Mouse (Mus musculus): ENCODE results near the gene Olfr1389. TPM values are rescaled to one million over a fixed set of nuclear protein-coding genes. Genes with fewer than 3 reads are reported as not detected.
"Not testable (repeated sequence)": the region's sequence is repeated elsewhere in the genome, so short reads cannot be mapped to it uniquely, and the experiment has no call there.

Gene Olfr1389
- total RNA-seq (2017) = not detected in 2 replicates

DNA sequence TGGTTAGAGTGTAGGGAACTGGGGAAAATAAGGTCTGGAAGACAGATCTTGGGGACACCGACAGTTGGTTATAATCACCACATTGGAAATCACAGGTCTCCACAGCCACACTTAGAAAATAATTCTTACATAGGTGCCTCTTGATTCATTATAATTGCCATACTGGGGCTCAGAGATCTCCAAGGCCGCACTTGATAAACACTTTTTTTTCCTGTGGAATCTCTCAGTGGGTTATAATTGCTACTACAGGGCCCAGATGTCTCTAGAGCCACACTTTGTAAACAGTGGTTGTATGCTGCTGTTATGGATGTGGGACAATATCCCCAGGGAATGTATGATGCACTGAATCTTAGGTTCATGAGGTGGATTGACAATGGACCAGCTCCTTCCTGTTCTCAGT is at the start of gene Olfr1389:
Gene Olfr1389 (plus strand): TSS at position 301 of the 400 bp plus-strand sequence.
- ATAC-seq (replicated peaks; ENCODE audit: low read depth, poor library complexity, severe bottlenecking) = no peak

DNA sequence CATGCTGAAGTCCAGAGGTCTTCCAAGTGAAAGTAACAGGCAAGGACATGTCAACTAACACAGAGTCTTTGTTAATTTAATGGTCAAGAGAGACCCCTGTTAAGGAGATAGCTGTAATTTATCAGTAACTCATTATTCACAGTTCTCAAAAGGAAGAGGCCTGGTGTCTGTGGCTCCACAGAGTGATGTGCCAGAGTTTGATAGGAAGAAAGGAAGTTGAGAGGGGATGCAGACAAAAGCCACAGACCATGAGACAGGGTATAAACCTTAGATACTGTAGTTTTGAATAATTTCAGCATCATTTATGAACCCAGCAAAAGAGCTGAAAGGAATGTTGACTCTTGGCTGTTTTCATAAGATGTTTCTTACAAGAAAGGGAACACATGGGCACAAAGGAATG is 39.7 kb upstream of the Olfr1389 start:
- ATAC-seq (replicated peaks; ENCODE audit: low read depth, poor library complexity, severe bottlenecking) = peak; percentile 96

- ATAC-seq (replicated peaks; ENCODE audit: low read depth, poor library complexity, severe bottlenecking) = not testable (repeated sequence)
Observed at GRCm38 (mm10) chr11:49386118-49386517, 36.7 kb upstream of the Olfr1389 start.

- ATAC-seq (replicated peaks; ENCODE audit: low read depth, poor library complexity, severe bottlenecking) = not testable (repeated sequence)
Observed at GRCm38 (mm10) chr11:49392707-49393106, 30.2 kb upstream of the Olfr1389 start.

GRCm38 (mm10) chr11:49406784-49407183 is 16.1 kb upstream of the Olfr1389 start:
- ATAC-seq (replicated peaks; ENCODE audit: low read depth, poor library complexity, severe bottlenecking) = no peak

- ATAC-seq (replicated peaks; ENCODE audit: low read depth, poor library complexity, severe bottlenecking) = peak; percentile 81
Observed at GRCm38 (mm10) chr11:49410540-49410939, 12.3 kb upstream of the Olfr1389 start.

DNA sequence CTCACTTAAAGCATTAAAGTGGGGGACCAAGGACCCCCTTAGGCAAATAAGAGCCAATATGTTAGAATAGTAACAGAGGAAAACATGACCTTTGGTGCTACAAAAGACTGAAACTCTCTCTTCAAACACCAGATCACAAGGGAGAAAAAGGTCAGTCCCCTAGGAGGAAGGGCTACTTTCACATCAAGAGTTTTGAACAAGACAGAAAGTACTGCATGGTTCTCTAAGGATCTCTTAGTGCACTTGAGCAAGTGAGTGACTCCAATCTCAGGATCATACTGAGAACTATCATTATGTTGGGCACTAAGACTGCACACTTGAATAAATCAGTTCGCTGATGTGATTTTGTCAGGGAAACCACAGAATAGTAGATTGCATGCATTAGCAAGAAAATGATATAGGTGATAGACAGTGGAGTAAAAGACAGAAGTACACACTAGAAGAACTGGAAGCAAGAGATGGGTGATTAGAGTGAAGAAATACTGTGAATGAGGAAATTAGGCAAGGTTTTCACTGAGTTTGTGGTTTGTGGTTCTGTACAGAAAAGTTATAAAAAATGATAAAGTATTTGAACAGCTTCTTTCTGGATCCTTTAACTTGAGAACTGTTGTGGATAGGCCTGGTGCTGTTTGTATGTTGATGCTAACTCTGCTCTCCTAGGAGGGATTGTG is 2.5 kb downstream of the Olfr1389 start:
- peak; percentile 97 for ATAC-seq (replicated peaks; ENCODE audit: low read depth, poor library complexity, severe bottlenecking)

- no peak for ATAC-seq (replicated peaks; ENCODE audit: low read depth, poor library complexity, severe bottlenecking)
Observed at GRCm38 (mm10) chr11:49429641-49430040, 6.8 kb downstream of the Olfr1389 start.

GRCm38 (mm10) chr11:49436411-49436810 is 13.5 kb downstream of the Olfr1389 start, which contains the start of gene Olfr1388:
Gene Olfr1388 (plus strand): TSS chr11:49436624.
- ATAC-seq (replicated peaks; ENCODE audit: low read depth, poor library complexity, severe bottlenecking) = no peak

- no peak for ATAC-seq (replicated peaks; ENCODE audit: low read depth, poor library complexity, severe bottlenecking)
Observed at GRCm38 (mm10) chr11:49455043-49455442, 32.2 kb downstream of the Olfr1389 start, which contains the start of gene Olfr1387. Gene Olfr1387 (plus strand): TSS chr11:49455343.

- ATAC-seq (replicated peaks; ENCODE audit: low read depth, poor library complexity, severe bottlenecking) = not testable (repeated sequence)
Observed at GRCm38 (mm10) chr11:49464746-49465145, 41.9 kb downstream of the Olfr1389 start, which contains the start of gene Olfr1386. Gene Olfr1386 (plus strand): TSS chr11:49465046.

Other genes starting within 250 kb of the Olfr1389 start
- 11.1 and 13.6 TPM in 2 replicates for gene Btnl9, start 235.9 kb upstream of the Olfr1389 start, total RNA-seq (2017)
- 149 and 168 TPM in 2 replicates for gene Zfp62, start 219.8 kb upstream of the Olfr1389 start, total RNA-seq (2017)
- 54.5 and 81.2 TPM in 2 replicates for gene Mgat1, start 178.9 kb upstream of the Olfr1389 start, total RNA-seq (2017)
- not detected in 2 replicates for gene Olfr1393, start 144.8 kb upstream of the Olfr1389 start, total RNA-seq (2017)
- not detected in 2 replicates for gene Olfr1392, start 137.8 kb upstream of the Olfr1389 start, total RNA-seq (2017)
- not detected in 2 replicates for gene Olfr10, start 118.3 kb upstream of the Olfr1389 start, total RNA-seq (2017)
- not detected in 2 replicates for gene Olfr1391, start 100.3 kb upstream of the Olfr1389 start, total RNA-seq (2017)
- gene Olfr1390, start 87.9 kb upstream of the Olfr1389 start, total RNA-seq (2017) = not detected in 2 replicates
- 0.05 and 0.37 TPM in 2 replicates for gene Olfr1388, start 13.6 kb downstream of the Olfr1389 start, total RNA-seq (2017)
- not detected in 2 replicates for gene Olfr1387, start 32.3 kb downstream of the Olfr1389 start, total RNA-seq (2017)
- not detected in 2 replicates for gene Olfr1386, start 42.0 kb downstream of the Olfr1389 start, total RNA-seq (2017)
- not detected in 2 replicates for gene Olfr1385, start 66.0 kb downstream of the Olfr1389 start, total RNA-seq (2017)
- not detected in 2 replicates for gene Olfr1384, start 83.7 kb downstream of the Olfr1389 start, total RNA-seq (2017)
- gene Olfr1383, start 96.6 kb downstream of the Olfr1389 start, total RNA-seq (2017) = not detected in 2 replicates
- gene Olfr1382, start 105.2 kb downstream of the Olfr1389 start, total RNA-seq (2017) = not detected in 2 replicates
- gene Olfr1381, start 120.4 kb downstream of the Olfr1389 start, total RNA-seq (2017) = not detected in 2 replicates
- not detected in 2 replicates for gene Olfr1380, start 133.8 kb downstream of the Olfr1389 start, total RNA-seq (2017)
- 0.09 TPM in 1 of 2 replicates, not detected in the other for gene Flt4, start 186.2 kb downstream of the Olfr1389 start, total RNA-seq (2017)
- not detected in 2 replicates for gene Scgb3a1, start 240.5 kb downstream of the Olfr1389 start, total RNA-seq (2017)

Measured in common myeloid progenitor, adult 5-6 weeks (primary cell).